Mouse (Mus musculus) c-Kit-positive CD71-positive TER-119-positive erythroid progenitor cells, embryonic 14.5 days (primary cell): Measurements from ENCODE around the gene Gcdh.
"Not testable (repeated sequence)": the region's sequence is repeated elsewhere in the genome, so short reads cannot be mapped to it uniquely, and the experiment has no call there.

Experiments
- DNase-seq: peaks from one replicate; pipeline ENCODE4 v3.0.0-alpha.2; 2013; ENCODE audit warnings: low spot score

Gene Gcdh

GRCm38 (mm10) chr8:84910551-84910950 is 16.8 kb upstream of the Gcdh start:
- no peak for DNase-seq

- peak; percentile 68 for DNase-seq
These were observed 16.2 kb upstream of the Gcdh start for GRCm38 (mm10) chr8:84909949-84910348.

GRCm38 (mm10) chr8:84909162-84909767 is 15.5 kb upstream of the Gcdh start:
- no peak for DNase-seq

GRCm38 (mm10) chr8:84908421-84909161 is 14.9 kb upstream of the Gcdh start, which contains the start of gene Dnase2a:
Gene Dnase2a, plus strand, starts transcription at chr8:84908560.
- DNase-seq, result peak; percentile 98

- not testable (repeated sequence) for DNase-seq
These were observed 14.3 kb upstream of the Gcdh start for GRCm38 (mm10) chr8:84907979-84908378.

- no peak for DNase-seq
These were observed 13.8 kb upstream of the Gcdh start for GRCm38 (mm10) chr8:84907493-84907892.

- no peak for DNase-seq
These were observed 13.3 kb upstream of the Gcdh start for GRCm38 (mm10) chr8:84907037-84907436.

- DNase-seq, result no peak
These were observed 10.6 kb upstream of the Gcdh start for GRCm38 (mm10) chr8:84904351-84904750.

- DNase-seq, result peak; percentile 81
These were observed 9.4 kb upstream of the Gcdh start for GRCm38 (mm10) chr8:84902920-84903661.

GRCm38 (mm10) chr8:84902367-84902919 is 8.7 kb upstream of the Gcdh start:
- DNase-seq, result no peak

- peak; percentile 89 for DNase-seq
These were observed 8.0 kb upstream of the Gcdh start, which contains the start of gene Klf1 for GRCm38 (mm10) chr8:84901752-84902151. Gene Klf1, plus strand, starts transcription at chr8:84901928.

GRCm38 (mm10) chr8:84901071-84901470 is 7.3 kb upstream of the Gcdh start:
- peak; percentile 87 for DNase-seq

- no peak for DNase-seq
These were observed 2.2 kb upstream of the Gcdh start for GRCm38 (mm10) chr8:84895963-84896362.

- no peak for DNase-seq
These were observed 570 bp downstream of the Gcdh start for GRCm38 (mm10) chr8:84892993-84893708.

- DNase-seq, result no peak
These were observed 4.6 kb downstream of the Gcdh start for GRCm38 (mm10) chr8:84889141-84889540.

GRCm38 (mm10) chr8:84888280-84888679 is 5.4 kb downstream of the Gcdh start:
- DNase-seq, result no peak

GRCm38 (mm10) chr8:84884728-84885127 is 9.0 kb downstream of the Gcdh start:
- no peak for DNase-seq

GRCm38 (mm10) chr8:84878915-84879314 is 14.8 kb downstream of the Gcdh start:
- no peak for DNase-seq

GRCm38 (mm10) chr8:84877297-84878035 is 16.3 kb downstream of the Gcdh start:
- DNase-seq, result no peak

- DNase-seq, result no peak
These were observed 19.4 kb downstream of the Gcdh start for GRCm38 (mm10) chr8:84874339-84874738.

GRCm38 (mm10) chr8:84873016-84873415 is 20.7 kb downstream of the Gcdh start:
- DNase-seq, result no peak
